Mouse (Mus musculus) bone marrow macrophage, adult 2 months (primary cell): ENCODE measurements around the gene Dmrta1. TPM values are rescaled to one million over a fixed set of nuclear protein-coding genes. Genes with fewer than 3 reads are reported as not detected.

ENCODE experiments used
- H3K27ac ChIP-seq: 2 replicates; pipeline ENCODE4 v1.5.1; 2012; ENCODE audit warnings: low read depth, low read length; ENCODE audit not compliant: insufficient read depth
- H3K4me1 ChIP-seq: 2 replicates; pipeline ENCODE4 v1.6.1; 2012; ENCODE audit warnings: low read length; ENCODE audit not compliant: control insufficient read depth, insufficient read depth
- H3K4me3 ChIP-seq: 2 replicates; pipeline ENCODE4 v1.5.1; 2012; ENCODE audit warnings: mild to moderate bottlenecking, low read length, moderate library complexity; ENCODE audit not compliant: insufficient read depth
- CTCF ChIP-seq: IDR thresholded peaks from 2 replicates; pipeline ENCODE4 v1.5.1; 2012; ENCODE audit warnings: low read depth, mild to moderate bottlenecking, low read length, moderate library complexity
- POLR2A ChIP-seq: IDR thresholded peaks from 2 replicates; pipeline ENCODE4 v1.6.1; 2012; ENCODE audit warnings: mild to moderate bottlenecking, low read depth, low read length, borderline replicate concordance
- polyA plus RNA-seq: library from polyadenylated mRNA; stranded (reverse); fragments of >200 nt; gene quantifications from 2 replicates; pipeline ENCODE4 v1.2.4, GENCODE M21; 2012; ENCODE audit not compliant: missing spikeins, insufficient read depth, insufficient read length

Gene Dmrta1
- not detected in 2 replicates for polyA plus RNA-seq

GRCm38 (mm10) chr4:89679195-89679594 is at the start of gene Dmrta1:
Dmrta1 (plus strand) TSS chr4:89679436.
- no peak within 1 kb of the TSS for H3K4me3 ChIP-seq
- TF ChIP-seq POLR2A (no peak), CTCF (no peak)
- no peaks in the 10 kb centered on the region for H3K4me1 ChIP-seq

GRCm38 (mm10) chr4:89630374-89631079 is 48.7 kb upstream of the Dmrta1 start:
- Histone ChIP-seq H3K27ac (no peak overlapping the region), H3K4me3 (no peak overlapping the region), H3K4me1 (no peaks in the 10 kb centered on the region)
- no peak for TF ChIP-seq POLR2A

More at GRCm38 (mm10) chr4:89679195-89679594, at the start of gene Dmrta1:
- no peak within 1 kb of the TSS for H3K27ac ChIP-seq

GRCm38 (mm10) chr4:89631560-89631959 is 47.7 kb upstream of the Dmrta1 start:
- Histone ChIP-seq H3K27ac (no peak overlapping the region), H3K4me3 (no peak overlapping the region), H3K4me1 (no peaks in the 10 kb centered on the region)
- no peak for TF ChIP-seq POLR2A
- TF ChIP-seq CTCF: no peak

GRCm38 (mm10) chr4:89638651-89639050 is 40.6 kb upstream of the Dmrta1 start:
- TF ChIP-seq POLR2A (no peak), CTCF (no peak)
- no peak overlapping the region for H3K27ac ChIP-seq
- no peak overlapping the region for H3K4me3 ChIP-seq
- H3K4me1 ChIP-seq: no peaks in the 10 kb centered on the region

- TF ChIP-seq CTCF: no peak
Measured at GRCm38 (mm10) chr4:89644235-89645115, 34.8 kb upstream of the Dmrta1 start.

GRCm38 (mm10) chr4:89650352-89651311 is 28.6 kb upstream of the Dmrta1 start:
- TF ChIP-seq POLR2A (no peak), CTCF (no peak)
- Histone ChIP-seq H3K4me1 (no peaks in the 10 kb centered on the region), H3K4me3 (no peak overlapping the region), H3K27ac (no peak overlapping the region)

More at GRCm38 (mm10) chr4:89644235-89645115, 34.8 kb upstream of the Dmrta1 start:
- H3K27ac ChIP-seq: no peak overlapping the region
- H3K4me1 ChIP-seq: no peaks in the 10 kb centered on the region
- no peak overlapping the region for H3K4me3 ChIP-seq

GRCm38 (mm10) chr4:89651312-89651686 is 27.9 kb upstream of the Dmrta1 start:
- H3K4me3 ChIP-seq: no peak overlapping the region
- H3K4me1 ChIP-seq: no peaks in the 10 kb centered on the region
- no peak for TF ChIP-seq CTCF
- H3K27ac ChIP-seq: no peak overlapping the region

GRCm38 (mm10) chr4:89651779-89652178 is 27.5 kb upstream of the Dmrta1 start:
- Histone ChIP-seq H3K27ac (no peak overlapping the region), H3K4me1 (no peaks in the 10 kb centered on the region), H3K4me3 (no peak overlapping the region)
- TF ChIP-seq CTCF (no peak), POLR2A (no peak)

GRCm38 (mm10) chr4:89663406-89663805 is 15.8 kb upstream of the Dmrta1 start:
- H3K27ac ChIP-seq: no peak overlapping the region
- H3K4me3 ChIP-seq: no peak overlapping the region
- H3K4me1 ChIP-seq: no peaks in the 10 kb centered on the region
- TF ChIP-seq CTCF: no peak
- TF ChIP-seq POLR2A: no peak

- TF ChIP-seq CTCF (no peak), POLR2A (no peak)
- H3K27ac ChIP-seq: no peak overlapping the region
Measured at GRCm38 (mm10) chr4:89674711-89675110, 4.5 kb upstream of the Dmrta1 start.

More at GRCm38 (mm10) chr4:89674711-89675110, 4.5 kb upstream of the Dmrta1 start:
- Histone ChIP-seq H3K4me1 (no peaks in the 10 kb centered on the region), H3K4me3 (no peak overlapping the region)
